Mouse (Mus musculus) midbrain, embryonic 11.5 days (tissue): Measurements from ENCODE around the gene Ank2. TPM values are rescaled to one million over a fixed set of nuclear protein-coding genes. Genes with fewer than 3 reads are reported as not detected.

Experiments
- ATAC-seq: fragments of 200-750 bp; cut with Nextera tagmentation; 2 replicates; pipeline ENCODE4 v1.8.0; 2017; ENCODE audit warnings: moderate TSS enrichment, moderate library complexity; ENCODE audit not compliant: low FRiP score
- DNase-seq: peaks from one replicate; pipeline ENCODE4 v3.0.0; 2015; ENCODE audit warnings: low spot score; ENCODE audit errors: missing footprints
- H3K27ac ChIP-seq: fragments of 300-500 bp; sonication (generic); 2 replicates; pipeline ENCODE4 v1.5.1; 2014; ENCODE audit warnings: low read depth, low read length
- H3K27me3 ChIP-seq: fragments of 300-500 bp; sonication (generic); 2 replicates; pipeline ENCODE4 v1.6.1; 2014; ENCODE audit warnings: mild to moderate bottlenecking, low read length, moderate library complexity, mixed read lengths; ENCODE audit not compliant: control insufficient read depth, insufficient read depth
- H3K36me3 ChIP-seq: fragments of 300-500 bp; sonication (generic); 2 replicates; pipeline ENCODE4 v1.6.1; 2014; ENCODE audit warnings: mild to moderate bottlenecking, low read length, moderate library complexity, mixed read lengths; ENCODE audit not compliant: control insufficient read depth, insufficient read depth
- H3K4me1 ChIP-seq: fragments of 300-500 bp; sonication (generic); 2 replicates; pipeline ENCODE4 v1.6.1; 2014; ENCODE audit warnings: low read length; ENCODE audit not compliant: control insufficient read depth, insufficient read depth
- H3K4me2 ChIP-seq: fragments of 300-500 bp; sonication (generic); 2 replicates; pipeline ENCODE4 v1.6.1; 2014; ENCODE audit warnings: mild to moderate bottlenecking, moderate library complexity
- H3K4me3 ChIP-seq: fragments of 300-500 bp; sonication (generic); 2 replicates; pipeline ENCODE4 v1.5.1; 2014; ENCODE audit warnings: low read depth, low read length
- H3K9ac ChIP-seq: fragments of 300-500 bp; sonication (generic); 2 replicates; pipeline ENCODE4 v1.6.1; 2014; ENCODE audit warnings: low read length
- H3K9me3 ChIP-seq: fragments of 300-500 bp; sonication (generic); 2 replicates; pipeline ENCODE4 v1.6.1; 2016; ENCODE audit warnings: low read length; ENCODE audit not compliant: control insufficient read depth
- WGBS: fragments of 180-500 bp; shearing (Covaris S2); extraction: QIAGEN DNeasy Blood & Tissue Kit; methylation state at CpG from one replicate; pipeline ENCODE4 v1.1.7; 2014; 5-methylcytosine and 5-hydroxymethylcytosine counted together
- polyA plus RNA-seq: library from polyadenylated mRNA; unstranded; fragments of >200 nt; fragmentation: Nextera tagmentation; extraction: Ambion mirVana; gene quantifications from 2 replicates; pipeline ENCODE4 v1.2.1, GENCODE M21; 2014

The Ank2 gene
- polyA plus RNA-seq, 1 experiment from 2014 or later: 66.6 TPM

DNA sequence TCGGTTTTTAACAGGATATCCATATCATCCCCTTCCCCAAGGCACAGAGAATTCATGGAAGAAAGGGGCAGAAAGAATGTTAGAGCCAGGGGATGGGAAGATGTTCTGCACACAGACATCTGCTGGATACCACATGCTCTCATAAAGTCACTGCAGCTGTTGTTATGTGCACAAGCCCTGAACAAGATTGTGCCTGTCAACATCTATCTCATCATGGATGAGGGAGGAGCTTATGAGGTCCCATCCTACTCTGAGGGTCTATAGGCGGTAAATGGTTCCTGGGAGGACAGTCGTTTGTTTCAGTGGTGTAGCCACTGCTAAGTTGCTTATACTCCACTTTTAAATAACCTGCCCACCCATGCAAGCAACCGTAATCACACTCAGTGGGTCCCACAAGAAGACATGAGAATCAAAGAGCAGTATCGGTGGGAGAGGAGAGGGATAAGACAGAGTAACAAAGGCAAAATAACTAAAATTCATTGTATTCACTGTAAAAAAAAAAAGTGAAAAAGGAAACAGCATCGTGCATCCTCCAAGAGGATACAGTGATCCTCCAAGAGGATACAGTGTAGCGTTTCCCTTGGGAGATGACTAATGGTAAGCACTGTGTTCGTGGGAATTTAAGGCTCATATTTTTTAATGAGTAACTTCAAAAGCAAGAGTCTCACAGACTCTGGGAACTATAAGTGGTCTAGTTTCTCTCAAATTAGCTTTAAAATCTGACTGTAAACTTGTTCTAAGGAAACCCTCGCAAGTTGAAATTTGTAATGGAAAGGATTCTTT, 136.3 kb downstream of the Ank2 start:
- H3K27me3 ChIP-seq: no peaks in the 10 kb centered on the region
- no peaks in the 10 kb centered on the region for H3K9me3 ChIP-seq
- H3K27ac ChIP-seq: no peak overlapping the region
- no peak overlapping the region for H3K4me2 ChIP-seq
- 89% methylated on average over 9 of the region's 9 CpGs for WGBS
- no peak overlapping the region for H3K9ac ChIP-seq
- H3K36me3 ChIP-seq: no peaks in the 10 kb centered on the region
- H3K4me1 ChIP-seq: peaks cover 7% of the 10 kb centered on the region
- DNase-seq (no peak), ATAC-seq (no peak)
- H3K4me3 ChIP-seq: no peak overlapping the region

- Histone ChIP-seq H3K4me1 (peaks cover 7% of the 10 kb centered on the region), H3K9ac (no peak overlapping the region), H3K9me3 (no peaks in the 10 kb centered on the region), H3K4me3 (no peak overlapping the region), H3K27ac (no peak overlapping the region; the same call in 1 of the 2 replicates), H3K36me3 (no peaks in the 10 kb centered on the region), H3K27me3 (no peaks in the 10 kb centered on the region), H3K4me2 (no peak overlapping the region)
- no peak for DNase-seq
- ATAC-seq: no peak
- 71% methylated on average over 8 of the region's 8 CpGs for WGBS
Measured at GRCm38 (mm10) chr3:127361846-127362245, 137.3 kb downstream of the Ank2 start.

GRCm38 (mm10) chr3:127361384-127361783, 137.8 kb downstream of the Ank2 start:
- WGBS: 29% methylated on average over 5 of the region's 5 CpGs

DNA sequence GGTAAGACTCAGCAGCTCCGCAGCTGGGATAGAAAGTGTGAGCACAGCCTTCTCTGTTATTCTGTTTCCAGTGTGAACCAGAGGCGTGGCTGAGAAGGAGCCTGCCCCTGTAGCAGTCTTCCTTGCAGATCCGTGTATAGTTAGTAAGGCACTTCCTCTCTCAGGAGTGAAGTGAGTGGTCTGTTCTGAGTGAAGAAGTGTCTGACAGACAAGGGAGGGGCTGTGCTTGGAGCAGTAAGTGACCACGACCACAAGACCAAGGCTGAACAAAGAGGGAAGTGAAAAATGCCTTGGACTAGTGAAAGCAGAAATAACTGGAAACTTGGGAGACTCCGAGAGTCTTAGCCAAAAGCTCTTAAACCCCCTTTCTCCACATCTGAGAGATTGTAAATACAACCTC, 143.9 kb downstream of the Ank2 start:
- no peak overlapping the region for H3K27ac ChIP-seq
- no peaks in the 10 kb centered on the region for H3K9me3 ChIP-seq
- no peaks in the 10 kb centered on the region for H3K27me3 ChIP-seq
- H3K4me3 ChIP-seq: no peak overlapping the region
- no peak overlapping the region for H3K9ac ChIP-seq
- no peak overlapping the region for H3K4me2 ChIP-seq
- no peaks in the 10 kb centered on the region for H3K4me1 ChIP-seq
- WGBS: 59% methylated on average over 5 of the region's 5 CpGs
- H3K36me3 ChIP-seq: no peaks in the 10 kb centered on the region
- no peak for ATAC-seq
- no peak for DNase-seq

More at GRCm38 (mm10) chr3:127361384-127361783, 137.8 kb downstream of the Ank2 start:
- no peaks in the 10 kb centered on the region for H3K27me3 ChIP-seq
- no peaks in the 10 kb centered on the region for H3K36me3 ChIP-seq
- H3K9me3 ChIP-seq: no peaks in the 10 kb centered on the region
- no peak overlapping the region for H3K4me2 ChIP-seq
- no peak overlapping the region for H3K4me3 ChIP-seq
- H3K9ac ChIP-seq: no peak overlapping the region
- peaks cover 7% of the 10 kb centered on the region for H3K4me1 ChIP-seq
- no peak overlapping the region for H3K27ac ChIP-seq
- ATAC-seq: no peak
- DNase-seq: no peak

GRCm38 (mm10) chr3:127350602-127351362, 148.4 kb downstream of the Ank2 start:
- H3K27me3 ChIP-seq: no peaks in the 10 kb centered on the region
- 89% methylated on average over 9 of the region's 9 CpGs for WGBS
- DNase-seq (no peak), ATAC-seq (no peak)
- no peaks in the 10 kb centered on the region for H3K4me1 ChIP-seq
- no peak overlapping the region for H3K9ac ChIP-seq
- H3K4me3 ChIP-seq: no peak overlapping the region
- H3K4me2 ChIP-seq: no peak overlapping the region
- no peaks in the 10 kb centered on the region for H3K9me3 ChIP-seq
- H3K36me3 ChIP-seq: no peaks in the 10 kb centered on the region
- no peak overlapping the region for H3K27ac ChIP-seq

DNA sequence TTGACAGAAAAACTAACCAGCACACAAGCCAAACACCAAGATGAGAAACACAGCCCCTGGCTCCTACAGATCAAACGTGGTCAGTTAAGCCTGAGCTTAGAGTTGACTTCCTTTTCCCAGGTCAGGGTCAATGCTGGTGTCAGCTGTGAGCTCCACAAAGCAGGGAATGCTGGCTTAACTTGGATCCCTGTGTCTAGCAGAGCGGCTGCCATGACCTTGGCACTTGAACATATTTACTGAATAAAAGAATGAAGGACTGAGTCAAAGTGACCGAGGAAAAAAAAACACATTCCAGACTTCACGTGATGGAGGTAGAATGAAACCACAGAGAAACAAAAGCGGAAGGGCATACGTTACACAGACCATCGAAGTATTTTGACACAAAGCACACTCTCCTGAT, 150.2 kb downstream of the Ank2 start:
- Histone ChIP-seq H3K4me3 (no peak overlapping the region), H3K27me3 (no peaks in the 10 kb centered on the region), H3K4me2 (no peak overlapping the region), H3K36me3 (no peaks in the 10 kb centered on the region), H3K4me1 (no peaks in the 10 kb centered on the region), H3K9me3 (no peaks in the 10 kb centered on the region), H3K27ac (no peak overlapping the region), H3K9ac (no peak overlapping the region)
- no peak for ATAC-seq
- 76% methylated on average over 7 of the region's 7 CpGs for WGBS
- DNase-seq: no peak

DNA sequence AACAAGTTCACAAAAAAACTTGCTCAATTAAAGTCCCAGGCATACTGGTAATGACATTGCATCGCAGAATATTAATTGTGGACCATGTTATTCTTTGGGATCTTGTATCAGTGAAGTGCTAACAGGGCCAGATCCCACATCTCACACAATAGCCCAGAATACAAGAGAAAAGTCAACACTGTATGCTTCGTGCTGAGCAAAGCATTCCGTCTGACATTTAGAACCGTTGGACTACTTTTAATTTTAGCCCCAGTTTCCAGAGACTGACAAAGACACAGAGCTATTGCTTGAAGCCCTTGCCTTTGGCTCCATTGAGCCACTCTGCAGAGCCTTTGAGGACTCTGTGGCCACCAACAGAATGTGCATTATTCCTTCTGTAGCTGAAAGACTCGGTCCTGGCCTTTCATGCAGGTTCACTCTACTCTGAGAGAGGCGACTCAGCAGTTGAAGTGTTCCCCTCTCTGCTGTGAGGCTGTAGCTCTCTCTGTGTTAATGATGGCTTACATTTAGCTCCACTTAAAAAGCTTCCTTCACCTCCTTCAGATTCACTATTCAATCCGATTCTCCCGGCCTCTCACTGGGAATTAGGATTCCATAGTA, 153.2 kb downstream of the Ank2 start:
- H3K36me3 ChIP-seq: no peaks in the 10 kb centered on the region
- DNase-seq: no peak
- no peak overlapping the region; the same call in 1 of the 2 replicates for H3K27ac ChIP-seq
- ATAC-seq: no peak
- 77% methylated on average over 8 of the region's 8 CpGs for WGBS
- no peak overlapping the region for H3K4me3 ChIP-seq
- H3K4me1 ChIP-seq: no peaks in the 10 kb centered on the region
- H3K27me3 ChIP-seq: no peaks in the 10 kb centered on the region
- no peak overlapping the region for H3K4me2 ChIP-seq
- no peaks in the 10 kb centered on the region for H3K9me3 ChIP-seq
- no peak overlapping the region for H3K9ac ChIP-seq

- no peaks in the 10 kb centered on the region for H3K9me3 ChIP-seq
- WGBS: 88% methylated on average over 2 of the region's 2 CpGs
- ATAC-seq: no peak
Measured at GRCm38 (mm10) chr3:127341300-127341699, 157.8 kb downstream of the Ank2 start.

DNA sequence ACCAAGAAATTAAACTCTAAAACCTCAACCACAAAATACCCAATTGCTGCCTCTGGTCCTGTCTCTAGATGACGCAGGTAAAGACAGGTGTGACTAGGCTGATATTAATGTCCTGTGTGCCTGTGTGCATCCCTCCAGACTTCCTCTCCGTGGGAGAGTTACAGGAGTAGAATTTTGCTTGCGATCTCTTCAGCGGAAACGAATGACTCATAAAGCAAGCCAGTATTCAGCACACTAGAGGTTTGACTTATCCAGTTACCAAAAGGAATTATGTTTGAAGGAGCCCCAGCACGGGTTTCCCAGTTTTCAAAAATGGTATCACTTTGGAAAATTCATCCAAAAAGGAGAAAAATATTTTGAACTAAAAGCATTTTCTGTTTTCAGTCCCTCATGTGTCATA, 164.3 kb downstream of the Ank2 start:
- no peak overlapping the region for H3K4me3 ChIP-seq
- H3K36me3 ChIP-seq: no peaks in the 10 kb centered on the region
- H3K9me3 ChIP-seq: no peaks in the 10 kb centered on the region
- no peaks in the 10 kb centered on the region for H3K4me1 ChIP-seq
- DNase-seq: no peak
- no peak overlapping the region for H3K27ac ChIP-seq
- H3K4me2 ChIP-seq: no peak overlapping the region
- WGBS: 92% methylated on average over 6 of the region's 6 CpGs
- no peak for ATAC-seq
- no peak overlapping the region for H3K9ac ChIP-seq
- no peaks in the 10 kb centered on the region for H3K27me3 ChIP-seq

More at GRCm38 (mm10) chr3:127341300-127341699, 157.8 kb downstream of the Ank2 start:
- H3K9ac ChIP-seq: no peak overlapping the region
- H3K27ac ChIP-seq: no peak overlapping the region
- no peaks in the 10 kb centered on the region for H3K27me3 ChIP-seq
- DNase-seq: no peak
- no peak overlapping the region for H3K4me3 ChIP-seq
- H3K4me2 ChIP-seq: no peak overlapping the region
- no peaks in the 10 kb centered on the region for H3K36me3 ChIP-seq
- no peaks in the 10 kb centered on the region for H3K4me1 ChIP-seq
